Mouse (Mus musculus) myocyte (in vitro differentiated cells): ENCODE measurements at regions not wholly inside any gene's neighbourhood (a gene's known extent, or its start where the extent isn't known, plus 50 kb on each side); places are given as distances from the start of the nearest gene placed in this dataset.

Experiments
- MAX ChIP-seq: IDR thresholded peaks from one replicate; pipeline ENCODE4 v1.6.1; 2011; ENCODE audit warnings: low read depth, mild to moderate bottlenecking, control low read depth
- MYOG ChIP-seq, 3 experiments: IDR thresholded peaks; one replicate each; pipeline ENCODE4 v1.6.1; 2011; ENCODE audit warnings: control low read depth in 2 of 3, low read depth in 2 of 3, mild to moderate bottlenecking in 2 of 3; ENCODE audit not compliant: insufficient read length in 2 of 3, control insufficient read depth in 1 of 3, insufficient read depth in 1 of 3
- POLR2A ChIP-seq: IDR thresholded peaks from one replicate; pipeline ENCODE4 v1.6.1; 2011; ENCODE audit warnings: low read depth, mild to moderate bottlenecking, control low read depth, moderate library complexity; ENCODE audit not compliant: insufficient read length
- TCF12 ChIP-seq: IDR thresholded peaks from one replicate; pipeline ENCODE4 v1.6.1; 2011; ENCODE audit warnings: mild to moderate bottlenecking, control low read depth; ENCODE audit not compliant: poor library complexity, insufficient read depth, severe bottlenecking

DNA sequence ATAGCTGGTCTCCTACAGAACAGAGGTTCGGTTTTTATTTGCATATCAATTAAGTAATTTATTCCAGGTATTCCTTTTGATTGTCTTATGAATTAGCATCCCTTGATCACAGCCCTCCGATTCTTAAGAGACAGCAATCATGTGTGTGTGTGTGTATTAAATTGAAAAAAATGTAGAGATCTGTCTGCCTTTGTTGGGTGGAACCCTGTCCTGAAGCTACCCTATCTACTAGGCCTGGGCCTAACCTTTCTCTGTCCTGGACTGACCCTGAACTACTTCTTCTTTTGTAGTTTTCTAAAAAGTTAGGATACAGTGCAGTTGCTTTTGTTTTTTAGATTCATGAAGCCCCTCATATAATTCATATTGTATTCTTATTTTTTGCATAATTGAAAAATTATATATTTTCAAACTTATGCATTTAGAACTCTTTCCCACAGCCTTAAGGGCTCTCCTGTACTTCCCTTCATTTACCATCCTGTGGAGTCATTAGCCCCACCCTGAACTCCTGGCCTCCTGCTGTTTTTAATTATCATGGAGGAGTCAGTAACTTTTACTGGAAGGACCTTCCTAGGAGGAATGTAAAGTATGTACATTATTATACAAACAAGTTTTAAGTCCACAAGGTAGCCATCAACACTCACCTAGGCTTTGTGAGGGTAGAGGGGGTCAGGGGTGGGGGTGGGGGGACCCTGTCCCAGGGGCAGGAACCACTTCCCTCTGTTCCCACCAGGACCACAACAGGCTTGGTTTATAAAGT is 245.6 kb upstream of the Slitrk5 start:
- no peak for TF ChIP-seq MAX
- no peak for TF ChIP-seq POLR2A
- TF ChIP-seq TCF12 = no peak
- TF ChIP-seq MYOG (IDR thresholded peaks at IDR 0.05; ENCODE audit: control insufficient read depth in 1 of 3, insufficient read depth in 1 of 3, insufficient read length in 2 of 3, low read depth in 2 of 3) = no peak
